Mouse (Mus musculus): ENCODE measurements around the gene Rnf121.

GRCm38 (mm10) chr7:102016936-102017335 is 48.3 kb downstream of the Rnf121 start:
- TF ChIP-seq CTCF (IDR thresholded peaks at IDR 0.05; ENCODE audit: extremely low read depth, insufficient read depth, insufficient read length, insufficient replicate concordance) (no peak), POLR2A (IDR thresholded peaks at IDR 0.05; ENCODE audit: low read depth, low read length) (no peak)

All from spleen, adult 2 months (tissue).